22 mouse cellular contexts compared by ENCODE assay signal in genomic region chr6:114444247-114444844, GRCm38 (mm10). TPM values are rescaled to one million over a fixed set of nuclear protein-coding genes. Genes with fewer than 3 reads are reported as not detected.
DNase-seq lines count a peak whose midpoint lies in the region; ATAC-seq and TF ChIP-seq lines count a peak whose summit lies in the region.
"Had no signal": no experiment of that assay in that cellular context is flagged by ENCODE, and none has a peak within 500 bp of the region (broad histone marks: within the 10 kb centered on the region; RNA-seq: fewer than 3 reads in every experiment).

No protein-coding gene starts in this region.

- 0 out of 2 replicates have a peak, but pooled peaks cover 5% of the 10 kb centered on the region for H3K4me1 ChIP-seq in forebrain, embryonic 15.5 days
- H3K4me1 ChIP-seq in forebrain, embryonic 10.5 days, result peaks cover 9% of the 10 kb centered on the region; the same call in 1 of the 2 replicates
- no peaks in the 10 kb centered on the region for H3K4me1 ChIP-seq in midbrain, embryonic 13.5 days (replicated peaks)
- H3K4me1 ChIP-seq in midbrain, embryonic 11.5 days (ENCODE audit: control insufficient read depth, insufficient read depth, low read length), result no peaks in the 10 kb centered on the region
- H3K4me1 ChIP-seq in forebrain, postnatal 0 days (ENCODE audit: insufficient read depth), result peaks cover 2% of the 10 kb centered on the region; the same call in 1 of the 2 replicates
- H3K4me1 ChIP-seq in lung, postnatal 0 days (ENCODE audit: insufficient read depth, low read depth, low read length), result no peaks in the 10 kb centered on the region
- H3K4me1 ChIP-seq: heart, embryonic 12.5 days had no signal

- no peaks in the 10 kb centered on the region for H3K36me3 ChIP-seq in forebrain, embryonic 15.5 days
- no peaks in the 10 kb centered on the region for H3K36me3 ChIP-seq in forebrain, embryonic 10.5 days (replicated peaks)
- no peaks in the 10 kb centered on the region for H3K36me3 ChIP-seq in midbrain, embryonic 13.5 days
- H3K36me3 ChIP-seq in midbrain, embryonic 11.5 days (ENCODE audit: control insufficient read depth, insufficient read depth, low read length), result no peaks in the 10 kb centered on the region
- no peaks in the 10 kb centered on the region for H3K36me3 ChIP-seq in forebrain, postnatal 0 days (ENCODE audit: insufficient read depth)
- no peaks in the 10 kb centered on the region for H3K36me3 ChIP-seq in lung, postnatal 0 days (ENCODE audit: insufficient read depth, low read length)
- H3K36me3 ChIP-seq: embryonic facial prominence, embryonic 13.5 days; heart, embryonic 12.5 days; hindbrain, embryonic 13.5 days had no signal

- peak; percentile 47; the same call in 1 of the 2 replicates for ATAC-seq in forebrain, embryonic 15.5 days (replicated peaks)
- ATAC-seq in midbrain, embryonic 13.5 days, result peak; percentile 37; the same call in 1 of the 2 replicates
- ATAC-seq in midbrain, embryonic 11.5 days (ENCODE audit: low FRiP score), result no peak
- ATAC-seq in forebrain, postnatal 0 days, result peak; percentile 80
- ATAC-seq in lung, postnatal 0 days, result no peak
- ATAC-seq: activated CD4-positive, CD25-positive, alpha-beta regulatory T cell, adult 4 months; inflammation-experienced regulatory T-cells, adult 6 months; intestine, postnatal 0 days; Patski had no signal

- no peaks in the 10 kb centered on the region for H3K27me3 ChIP-seq in forebrain, embryonic 15.5 days
- no peaks in the 10 kb centered on the region for H3K27me3 ChIP-seq in forebrain, embryonic 10.5 days (ENCODE audit: poor library complexity, severe bottlenecking)
- H3K27me3 ChIP-seq in midbrain, embryonic 13.5 days, result no peaks in the 10 kb centered on the region
- H3K27me3 ChIP-seq in midbrain, embryonic 11.5 days (ENCODE audit: control insufficient read depth, insufficient read depth, low read length), result no peaks in the 10 kb centered on the region
- no peaks in the 10 kb centered on the region for H3K27me3 ChIP-seq in forebrain, postnatal 0 days (ENCODE audit: insufficient read depth, low read length)
- H3K27me3 ChIP-seq in lung, postnatal 0 days (replicated peaks; ENCODE audit: insufficient read depth, low read length), result peaks cover 3% of the 10 kb centered on the region; the same call in 1 of the 2 replicates
- H3K27me3 ChIP-seq: embryonic facial prominence, embryonic 13.5 days; Patski had no signal

- no peak for TF ChIP-seq CTCF in forebrain, postnatal 0 days (IDR thresholded peaks at IDR 0.05; ENCODE audit: low read depth)
- no peak for TF ChIP-seq CTCF in lung, postnatal 0 days (IDR thresholded peaks at IDR 0.05)

- no peak overlapping the region for H3K9ac ChIP-seq in forebrain, embryonic 15.5 days (replicated peaks)
- H3K9ac ChIP-seq in midbrain, embryonic 13.5 days (replicated peaks), result no peak overlapping the region
- no peak overlapping the region for H3K9ac ChIP-seq in midbrain, embryonic 11.5 days (ENCODE audit: low read length)
- no peak overlapping the region for H3K9ac ChIP-seq in forebrain, postnatal 0 days
- no peak overlapping the region for H3K9ac ChIP-seq in lung, postnatal 0 days (replicated peaks; ENCODE audit: low read depth)
- H3K9ac ChIP-seq: embryonic facial prominence, embryonic 13.5 days; heart, embryonic 12.5 days; hindbrain, embryonic 13.5 days had no signal

- H3K4me2 ChIP-seq in forebrain, embryonic 15.5 days (replicated peaks), result no peak overlapping the region
- H3K4me2 ChIP-seq in midbrain, embryonic 13.5 days (replicated peaks), result no peak overlapping the region
- no peak overlapping the region for H3K4me2 ChIP-seq in midbrain, embryonic 11.5 days
- no peak overlapping the region for H3K4me2 ChIP-seq in forebrain, postnatal 0 days (ENCODE audit: low read depth)
- H3K4me2 ChIP-seq in lung, postnatal 0 days (replicated peaks; ENCODE audit: low read depth, low read length), result no peak overlapping the region
- H3K4me2 ChIP-seq: embryonic facial prominence, embryonic 13.5 days; heart, embryonic 12.5 days; hindbrain, embryonic 13.5 days had no signal

- H3K9me3 ChIP-seq in forebrain, embryonic 15.5 days, result no peaks in the 10 kb centered on the region
- peaks cover 3% of the 10 kb centered on the region; the same call in 1 of the 2 replicates for H3K9me3 ChIP-seq in forebrain, embryonic 10.5 days
- no peaks in the 10 kb centered on the region for H3K9me3 ChIP-seq in midbrain, embryonic 13.5 days
- no peaks in the 10 kb centered on the region for H3K9me3 ChIP-seq in midbrain, embryonic 11.5 days (ENCODE audit: control insufficient read depth, low read length)
- peaks cover 11% of the 10 kb centered on the region; the same call in 1 of the 2 replicates for H3K9me3 ChIP-seq in forebrain, postnatal 0 days (ENCODE audit: low read length)
- H3K9me3 ChIP-seq in lung, postnatal 0 days (ENCODE audit: low read length), result no peaks in the 10 kb centered on the region
- H3K9me3 ChIP-seq: embryonic facial prominence, embryonic 13.5 days had no signal

- H3K4me3 ChIP-seq in forebrain, embryonic 15.5 days, result no peak overlapping the region
- H3K4me3 ChIP-seq in forebrain, embryonic 10.5 days, result no peak overlapping the region
- H3K4me3 ChIP-seq in midbrain, embryonic 13.5 days (replicated peaks), result no peak overlapping the region
- no peak overlapping the region for H3K4me3 ChIP-seq in midbrain, embryonic 11.5 days (ENCODE audit: low read depth, low read length)
- no peak overlapping the region for H3K4me3 ChIP-seq in forebrain, postnatal 0 days (ENCODE audit: low read depth, low read length)
- no peak overlapping the region for H3K4me3 ChIP-seq in lung, postnatal 0 days (ENCODE audit: low read depth, low read length)
- H3K4me3 ChIP-seq: embryonic facial prominence, embryonic 13.5 days; heart, adult 2 months; heart, embryonic 12.5 days; hindbrain, embryonic 13.5 days had no signal

- 64% methylated on average over 1 of the region's 1 CpGs for WGBS in forebrain, embryonic 15.5 days
- WGBS in forebrain, embryonic 10.5 days, result 83% methylated on average over 1 of the region's 1 CpGs
- WGBS in midbrain, embryonic 13.5 days, result 30% methylated on average over 1 of the region's 1 CpGs
- 52% methylated on average over 1 of the region's 1 CpGs for WGBS in midbrain, embryonic 11.5 days
- WGBS in forebrain, postnatal 0 days, result 53% methylated on average over 1 of the region's 1 CpGs
- WGBS in lung, postnatal 0 days, result 75% methylated on average over 1 of the region's 1 CpGs

- peak overlapping the region; percentile 44; the same call in 1 of the 2 replicates for H3K27ac ChIP-seq in forebrain, embryonic 15.5 days (replicated peaks)
- no peak overlapping the region for H3K27ac ChIP-seq in forebrain, embryonic 10.5 days
- H3K27ac ChIP-seq in midbrain, embryonic 13.5 days, result no peak overlapping the region
- H3K27ac ChIP-seq in midbrain, embryonic 11.5 days (ENCODE audit: low read depth, low read length), result no peak overlapping the region
- H3K27ac ChIP-seq in forebrain, postnatal 0 days (ENCODE audit: low read depth, low read length), result peak overlapping the region; percentile 77
- H3K27ac ChIP-seq in lung, postnatal 0 days (ENCODE audit: low read length), result no peak overlapping the region
- H3K27ac ChIP-seq: embryonic facial prominence, embryonic 13.5 days; heart, adult 2 months; hindbrain, embryonic 13.5 days had no signal

- no peak for DNase-seq in forebrain, embryonic 10.5 days (ENCODE audit: extremely low spot score, low spot score)
- no peak for DNase-seq in midbrain, embryonic 11.5 days (ENCODE audit: low spot score, missing footprints)
- peak; percentile 47 for DNase-seq in forebrain, postnatal 0 days
- DNase-seq in lung, postnatal 0 days (ENCODE audit: low spot score), result no peak
- no peak for DNase-seq in layer of hippocampus, adult 8-10 months (ENCODE audit: low spot score in 2 of 2)
- DNase-seq: adrenal gland, postnatal 14 days; cerebellum, adult 18-20 months; cerebellum, adult 9-11 months; cerebellum, postnatal 36 days; gastrocnemius, postnatal 14 days; heart, adult 2 months had no signal

- TF ChIP-seq EP300 in lung, postnatal 0 days (IDR thresholded peaks at IDR 0.05), result no peak

RNA-seq across cellular contexts. Expression of gene Hrh1, which starts 46.6 kb away (rescaled TPM):
- polyA plus RNA-seq in forebrain, embryonic 15.5 days (2015; fragmentation: Nextera tagmentation; extraction: Ambion mirVana), result 0.65 and 0.73 TPM in 2 replicates
- polyA plus RNA-seq in forebrain, embryonic 10.5 days (2016; fragmentation: Nextera tagmentation; extraction: Ambion mirVana), result 0.17 and 0.21 TPM in 2 replicates
- polyA plus RNA-seq in midbrain, embryonic 13.5 days (2015; fragmentation: Nextera tagmentation; extraction: Ambion mirVana), result 0.35 and 0.52 TPM in 2 replicates
- polyA plus RNA-seq in midbrain, embryonic 11.5 days (2014; fragmentation: Nextera tagmentation; extraction: Ambion mirVana), result 0.07 and 0.17 TPM in 2 replicates
- total RNA-seq in forebrain, postnatal 0 days (2014; rRNA removed), result 3.0 and 3.6 TPM in 2 replicates
- polyA plus RNA-seq in forebrain, postnatal 0 days (2015; fragmentation: Nextera tagmentation; extraction: Ambion mirVana), result 1.0 and 2.6 TPM in 2 replicates
- polyA plus RNA-seq in lung, postnatal 0 days (2015; fragmentation: Nextera tagmentation; extraction: Ambion mirVana), result 0.05 and 0.19 TPM in 2 replicates
- total RNA-seq in layer of hippocampus, adult 8-10 months (2022), result 1 to 10 TPM; 7.7 to 8.4 (median 8.1) TPM
- total RNA-seq: CH12.LX had no signal
- polyA plus RNA-seq: activated CD4-positive, CD25-positive, alpha-beta regulatory T cell, adult 4 months; embryonic facial prominence, embryonic 13.5 days; heart, embryonic 12.5 days; heart, embryonic 16.5 days; Patski had no signal

Comparison
In these comparisons a context has a peak if more than half of its experiments do, and no peak if none do; other contexts are left out.
1. ATAC-seq: peak in forebrain, embryonic 15.5 days (single experiment), midbrain, embryonic 13.5 days (single experiment) and forebrain, postnatal 0 days (single experiment); none in midbrain, embryonic 11.5 days (single experiment) and lung, postnatal 0 days (single experiment).
2. H3K27ac ChIP-seq: peak in forebrain, embryonic 15.5 days (single experiment) and forebrain, postnatal 0 days (single experiment); none in forebrain, embryonic 10.5 days (single experiment), midbrain, embryonic 13.5 days (single experiment), midbrain, embryonic 11.5 days (single experiment) and lung, postnatal 0 days (single experiment).